Mouse (Mus musculus): ENCODE measurements around the gene Chd2.

DNA sequence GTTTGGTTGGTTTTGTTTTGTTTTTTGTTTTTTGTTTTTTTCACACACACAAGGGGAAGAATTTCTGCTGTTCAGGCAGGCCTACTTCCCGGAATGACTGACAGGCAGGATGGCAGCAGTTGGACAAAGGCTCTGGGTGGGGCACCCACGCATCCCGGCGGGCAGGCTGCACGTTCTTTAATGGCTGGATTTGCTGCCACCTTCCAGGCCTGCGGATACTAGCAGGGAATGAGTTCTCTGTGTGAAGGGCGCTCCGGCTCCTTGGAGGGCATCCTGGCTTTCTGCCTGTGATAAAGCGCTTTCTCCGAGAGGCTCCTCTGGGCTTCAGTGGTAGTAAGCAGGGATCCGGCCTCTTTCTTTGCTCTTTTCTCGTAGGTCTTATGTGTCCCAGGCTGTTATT is 164.3 kb downstream of the Chd2 start:
- TF ChIP-seq POLR2A (IDR thresholded peaks at IDR 0.05; ENCODE audit: insufficient read depth, low read length), result no peak
- no peak for TF ChIP-seq CTCF (IDR thresholded peaks at IDR 0.05; ENCODE audit: low read depth, low read length)
- TF ChIP-seq EP300 (IDR thresholded peaks at IDR 0.05; ENCODE audit: insufficient read depth, low read depth, low read length), result no peak

Measured in ES-Bruce4 (cell line).